Mouse (Mus musculus): ENCODE measurements around the gene Pus7.
"Not testable (repeated sequence)": the region's sequence is repeated elsewhere in the genome, so short reads cannot be mapped to it uniquely, and the experiment has no call there.

The Pus7 gene

DNA sequence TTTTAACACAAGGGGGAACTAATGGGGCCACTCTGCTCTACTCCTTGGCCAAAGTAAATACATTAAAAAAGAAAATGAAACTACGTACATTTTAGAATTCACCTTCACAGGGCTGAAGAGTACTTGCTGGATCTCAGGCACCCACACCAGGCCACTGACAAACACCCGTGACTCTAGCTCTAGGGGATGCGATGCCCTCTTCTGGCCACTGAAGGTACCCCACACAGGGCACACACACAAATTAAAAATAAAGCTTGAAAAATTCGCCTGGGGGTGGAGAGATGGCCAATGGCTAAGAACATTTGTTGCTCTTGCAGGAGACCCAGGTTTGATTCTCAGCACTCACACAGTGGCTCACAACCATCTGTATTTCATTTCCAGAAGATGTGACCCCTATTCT, 27.1 kb downstream of the Pus7 start:
- CTCF ChIA-PET = no interaction called here

DNA sequence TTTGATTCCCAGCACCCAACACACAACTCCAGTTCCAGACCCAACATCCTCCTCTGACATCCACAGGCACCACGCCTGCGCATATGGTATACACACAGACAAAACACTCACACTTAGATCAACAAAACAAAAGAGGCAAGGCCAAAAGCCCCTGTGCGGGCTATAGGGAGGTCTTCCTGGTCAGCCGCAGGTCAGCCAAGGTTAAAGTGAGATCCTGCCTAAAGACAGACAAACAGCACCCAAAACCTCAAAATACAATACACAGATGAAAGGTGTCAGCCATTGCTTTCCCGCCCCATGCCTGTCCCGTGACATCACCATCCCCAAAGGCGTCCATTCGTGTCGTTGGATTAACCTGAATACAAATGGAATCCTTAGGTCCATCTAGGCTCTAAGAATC, 27.9 kb downstream of the Pus7 start:
- CTCF ChIA-PET = no interaction called here

DNA sequence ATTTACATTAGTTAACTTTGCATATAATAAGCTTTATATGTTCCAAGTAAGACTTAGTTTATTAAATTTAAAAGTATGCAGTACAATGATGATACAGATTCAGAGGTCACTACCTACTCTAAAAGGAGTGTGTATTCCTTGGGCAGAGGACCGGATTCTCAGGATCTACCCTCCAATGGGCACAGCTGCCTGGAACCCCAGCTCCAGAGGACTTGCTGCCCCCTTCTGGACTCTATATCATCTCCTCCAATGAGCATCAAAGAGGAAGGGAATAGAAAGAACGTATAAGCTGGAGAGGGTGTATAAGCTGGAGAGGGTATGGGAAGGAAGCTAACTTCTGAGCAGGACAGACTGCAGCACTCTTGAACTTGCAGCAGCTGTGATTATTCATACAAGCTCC, 33.6 kb downstream of the Pus7 start:
- CTCF ChIA-PET = no interaction called here

DNA sequence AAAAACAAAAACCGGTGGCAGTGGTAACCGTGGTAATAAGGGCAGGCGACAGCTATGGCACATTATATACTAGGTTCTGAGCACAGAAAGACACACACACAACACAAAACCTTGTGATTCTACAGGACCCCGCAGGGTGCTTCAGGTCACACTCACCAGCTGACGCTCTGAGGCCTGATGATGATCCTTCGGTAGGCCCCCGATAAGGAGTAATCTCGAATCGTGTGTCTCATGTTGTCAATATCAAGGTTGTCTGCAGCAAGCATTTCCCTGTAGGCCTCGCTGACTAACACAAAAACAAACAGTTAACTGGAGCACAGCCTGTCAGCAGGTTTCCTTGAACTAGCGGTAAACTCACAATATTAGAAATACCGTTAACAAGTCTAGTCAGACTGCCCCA, 40.2 kb downstream of the Pus7 start:
- CTCF ChIA-PET = no interaction called here

DNA sequence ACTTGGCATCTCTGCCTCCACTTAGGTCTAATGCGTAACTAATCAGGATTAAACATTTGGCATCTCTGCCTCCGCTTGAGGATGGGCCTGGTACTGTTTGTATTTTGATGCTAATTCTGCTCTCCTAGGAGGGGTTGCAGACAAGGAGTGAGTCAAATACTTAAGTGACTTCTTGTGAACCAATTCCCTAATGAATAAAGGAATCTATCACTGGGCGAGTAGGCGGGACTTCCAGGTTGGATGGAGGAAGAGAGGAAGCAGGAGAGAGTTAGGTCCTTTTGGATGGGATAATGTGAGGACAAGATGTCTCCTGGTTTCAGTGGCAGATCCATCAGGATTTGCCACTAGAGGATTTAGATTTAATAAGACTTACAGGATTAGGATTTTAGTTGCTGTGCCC, 46.4 kb downstream of the Pus7 start:
- CTCF ChIA-PET = no interaction called here

DNA sequence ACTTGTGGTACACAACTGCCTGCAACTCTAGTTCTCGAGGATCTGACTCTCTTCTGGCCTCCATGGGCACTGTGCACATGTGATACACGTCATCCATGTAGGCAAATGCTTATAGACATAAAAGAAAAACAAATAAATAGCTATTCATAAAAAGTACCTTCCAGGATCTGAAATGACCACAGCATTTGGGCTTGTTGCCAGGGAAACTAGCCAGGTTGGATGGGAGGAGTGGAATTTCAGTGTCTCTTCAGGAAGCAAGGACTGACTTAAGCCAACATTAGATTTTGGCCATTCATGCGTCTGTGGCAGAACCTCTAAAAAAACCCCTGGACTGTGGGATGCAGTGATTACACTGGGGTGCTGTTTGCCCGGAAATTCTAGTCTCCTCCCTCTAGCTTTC, 47.1 kb downstream of the Pus7 start:
- CTCF ChIA-PET = no interaction called here

DNA sequence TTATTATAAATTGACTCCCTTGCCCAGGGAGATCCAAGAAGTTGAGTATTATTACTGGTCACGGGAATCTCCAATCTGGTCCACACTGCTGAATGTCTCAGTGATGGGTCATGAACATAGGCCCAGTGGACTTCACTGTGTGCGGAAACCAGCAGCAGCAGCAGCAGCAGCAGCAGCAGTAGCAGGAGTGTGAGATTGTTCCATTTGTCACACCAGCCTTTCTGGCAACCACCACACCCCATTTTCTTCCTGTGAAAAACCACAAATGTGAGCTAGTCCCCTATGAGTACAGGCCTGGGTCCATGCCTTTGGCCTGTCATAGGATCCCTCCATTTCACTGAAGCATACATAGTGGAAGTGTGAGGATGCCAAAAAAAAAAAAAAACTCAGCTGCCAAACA, 61.6 kb downstream of the Pus7 start:
- CTCF ChIA-PET = no interaction called here

DNA sequence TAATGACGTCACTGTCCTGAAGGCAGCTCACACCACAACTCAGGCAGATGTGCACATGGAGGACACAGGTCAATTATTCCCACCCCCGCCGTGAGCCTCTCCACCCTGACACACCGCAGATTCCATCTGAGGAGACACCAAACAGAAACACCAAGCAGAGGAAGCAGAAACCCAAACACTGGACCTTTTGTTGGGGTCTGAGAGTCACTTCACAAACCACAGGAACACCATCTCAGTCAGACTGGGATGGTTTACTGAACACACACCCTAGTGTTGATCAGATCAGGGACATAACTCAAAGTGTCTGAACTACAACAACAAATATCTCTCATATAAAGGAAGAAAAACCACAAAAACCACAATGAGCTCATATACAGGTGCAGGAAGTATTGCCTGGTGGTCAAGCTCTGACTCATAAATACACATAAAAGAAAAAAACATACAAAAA, 64.6 kb downstream of the Pus7 start:
- CTCF ChIA-PET = no interaction called here

DNA sequence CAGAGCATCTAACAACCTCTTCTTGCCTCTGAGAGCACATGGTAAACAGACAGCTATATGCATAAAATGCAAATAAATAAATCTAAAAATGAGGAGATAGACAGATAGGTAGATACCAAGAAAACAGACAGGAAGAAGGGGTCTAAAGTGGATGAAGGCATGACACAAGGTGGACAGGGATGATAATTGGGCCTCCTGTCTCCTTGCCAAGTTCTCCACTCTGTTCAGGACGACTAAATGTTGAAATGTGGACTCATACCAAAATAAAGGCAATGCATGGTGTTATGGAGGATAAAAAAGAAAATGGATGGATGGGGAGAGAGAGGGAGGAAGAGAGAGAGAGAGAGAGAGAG, 65.4 kb downstream of the Pus7 start:
- CTCF ChIA-PET = no interaction called here

DNA sequence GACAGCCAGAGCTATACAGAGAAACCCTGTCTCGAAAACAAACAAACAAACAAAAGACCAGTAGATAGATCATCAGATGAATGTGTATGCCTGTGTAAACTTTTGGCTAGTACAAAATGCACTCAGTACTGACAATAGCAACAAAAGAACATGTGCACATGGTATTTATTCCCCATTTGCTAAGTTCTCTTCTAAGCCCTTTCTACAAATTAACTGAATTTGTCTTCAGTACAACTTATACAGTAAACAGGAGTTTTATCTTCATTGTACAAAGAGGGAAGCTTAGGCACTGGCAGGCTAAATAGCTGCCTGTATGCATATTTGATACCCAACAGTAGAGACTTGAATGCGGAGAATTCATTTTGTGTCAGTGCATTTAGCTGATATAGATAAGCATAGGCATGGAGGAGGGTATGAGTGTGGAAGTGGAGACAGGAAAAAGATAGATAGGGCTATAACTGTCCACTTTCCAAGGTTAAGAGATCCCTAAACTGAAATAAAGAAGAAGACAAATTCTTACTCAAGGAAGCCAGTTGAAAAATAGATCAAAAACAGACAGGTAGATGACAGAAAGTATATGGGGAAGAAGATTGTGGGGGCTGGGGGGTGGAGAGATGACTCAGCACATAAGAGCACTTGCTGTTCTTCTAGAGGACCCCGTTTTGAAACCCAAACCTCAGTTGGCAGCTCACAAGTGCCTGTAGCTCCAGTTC, 65.9 kb downstream of the Pus7 start:
- CTCF ChIA-PET = no interaction called here

DNA sequence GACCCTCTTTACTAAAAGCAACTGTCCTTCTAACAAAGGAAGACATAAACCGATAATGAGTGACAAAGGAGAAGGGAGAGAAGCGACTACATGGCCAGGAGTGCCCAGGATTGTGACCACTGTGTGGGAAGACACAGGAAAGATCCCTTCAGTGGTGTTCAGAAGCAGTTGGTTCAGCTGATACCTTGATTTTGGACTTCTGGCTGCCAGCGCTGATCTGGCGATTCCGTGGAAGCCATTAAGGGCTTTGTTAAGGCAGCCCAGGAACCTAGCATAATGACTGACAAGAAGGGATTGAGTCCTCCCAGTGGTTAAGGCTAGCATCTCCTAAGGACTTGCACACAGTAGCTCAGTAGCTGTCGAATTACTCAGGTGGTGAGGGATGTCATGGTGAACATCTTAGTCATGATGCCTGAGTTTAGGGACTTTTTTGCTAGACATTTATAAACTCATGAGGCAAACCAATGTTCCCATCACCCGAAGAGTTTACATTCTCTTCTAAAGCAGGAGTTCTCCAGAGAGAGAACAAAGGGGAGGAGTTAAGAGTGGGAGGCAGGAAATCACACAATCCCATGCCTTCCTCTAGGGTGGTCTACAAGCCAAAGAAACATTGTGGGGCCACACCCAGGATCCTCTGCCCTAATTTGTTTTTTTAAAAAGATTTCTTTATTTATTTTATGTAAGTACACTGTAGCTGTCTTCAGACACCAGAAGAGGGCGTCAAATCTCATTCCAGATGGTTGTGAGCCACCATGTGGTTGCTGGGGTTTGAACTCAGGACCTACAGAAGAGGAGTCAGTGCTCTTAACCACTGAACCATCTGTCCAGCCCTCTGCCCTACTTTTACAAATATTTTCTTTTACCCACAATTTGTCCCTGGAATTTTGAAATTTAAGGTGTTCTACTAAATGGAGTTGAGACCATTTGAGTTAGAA, 69.8 kb downstream of the Pus7 start:
- CTCF ChIA-PET = no interaction called here

DNA sequence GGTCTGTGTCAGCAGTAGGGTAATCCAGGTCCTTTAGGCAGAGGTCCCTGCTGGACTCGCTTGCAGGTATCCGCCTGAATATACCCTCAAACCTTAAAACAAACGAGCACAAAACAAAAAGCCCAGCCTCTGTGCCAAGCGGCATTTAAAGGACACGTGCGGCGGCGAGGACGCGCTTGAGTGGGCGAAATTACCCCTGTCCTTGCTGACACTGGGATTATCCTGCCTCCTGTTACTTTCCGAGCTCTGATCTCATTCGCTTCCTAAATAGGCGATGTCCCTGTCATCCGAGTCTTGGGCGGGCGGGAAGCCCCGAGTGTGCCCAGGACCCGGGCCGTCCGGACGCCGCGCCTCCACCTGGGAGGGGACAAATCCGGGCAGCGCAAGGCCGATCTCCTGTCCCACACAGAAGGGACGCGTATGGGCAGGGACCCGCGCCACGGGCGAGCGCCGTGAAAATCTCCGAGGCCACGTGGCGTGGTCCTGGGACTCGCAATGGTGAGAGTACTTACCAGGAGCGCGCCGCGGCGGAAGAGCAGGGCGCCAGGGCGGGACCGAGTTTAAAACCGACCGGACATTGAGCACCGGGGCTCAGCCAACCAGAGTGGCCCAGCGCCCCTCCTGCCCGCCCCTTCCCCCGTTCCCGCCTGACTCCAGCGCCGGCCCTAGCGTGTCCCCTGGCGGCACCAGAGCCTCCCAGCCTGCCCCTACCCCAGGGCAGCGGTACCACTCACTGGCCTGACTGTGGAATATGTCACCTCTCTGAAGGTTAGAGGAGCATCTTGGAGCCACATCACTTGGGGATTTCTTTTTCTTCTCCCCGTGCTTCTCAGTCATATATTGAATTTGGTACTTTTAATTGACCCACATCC, 71.1 kb downstream of the Pus7 start:
- CTCF ChIA-PET = no interaction called here

DNA sequence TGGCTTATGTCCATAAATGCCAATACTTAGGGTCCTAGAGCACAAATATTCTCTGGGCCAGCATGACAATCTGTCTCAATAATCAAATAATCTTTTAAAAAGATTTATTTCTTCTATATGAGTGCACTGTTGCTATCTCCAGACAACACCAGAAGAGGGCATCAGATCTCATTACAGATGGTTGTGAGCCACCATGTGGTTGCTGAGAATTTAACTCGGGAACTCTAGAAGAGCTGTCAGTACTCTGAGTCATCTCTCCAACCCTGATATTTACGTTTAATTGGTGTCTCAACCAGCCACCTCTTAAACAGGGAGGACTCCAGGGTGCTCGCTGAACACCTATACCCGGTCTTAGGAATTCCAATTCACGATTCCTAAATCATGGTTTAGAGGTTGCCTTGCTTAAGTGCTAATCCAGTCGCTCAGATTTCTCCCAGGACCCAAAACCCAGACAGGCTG, 71.8 kb downstream of the Pus7 start:
- CTCF ChIA-PET = not testable (repeated sequence)

DNA sequence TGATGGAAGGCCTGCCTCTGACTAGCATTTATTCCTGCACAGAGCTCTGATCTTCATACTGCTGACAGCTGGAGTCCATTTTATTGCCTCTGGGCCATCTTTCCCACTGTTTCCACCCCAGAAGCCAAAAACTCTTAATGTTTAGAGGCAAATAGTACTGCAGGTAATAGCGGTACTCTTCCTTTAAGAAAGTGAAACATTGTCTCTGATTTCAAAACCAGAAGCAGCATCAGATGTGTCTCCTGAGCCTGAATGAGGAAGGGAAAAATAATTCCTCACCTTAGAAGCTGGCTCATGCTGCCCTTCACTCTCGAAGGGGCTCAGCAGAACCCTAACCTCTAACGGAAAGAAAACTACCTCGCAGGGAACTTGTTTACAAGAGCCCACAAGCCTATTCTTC, 72.3 kb downstream of the Pus7 start:
- CTCF ChIA-PET = no interaction called here

DNA sequence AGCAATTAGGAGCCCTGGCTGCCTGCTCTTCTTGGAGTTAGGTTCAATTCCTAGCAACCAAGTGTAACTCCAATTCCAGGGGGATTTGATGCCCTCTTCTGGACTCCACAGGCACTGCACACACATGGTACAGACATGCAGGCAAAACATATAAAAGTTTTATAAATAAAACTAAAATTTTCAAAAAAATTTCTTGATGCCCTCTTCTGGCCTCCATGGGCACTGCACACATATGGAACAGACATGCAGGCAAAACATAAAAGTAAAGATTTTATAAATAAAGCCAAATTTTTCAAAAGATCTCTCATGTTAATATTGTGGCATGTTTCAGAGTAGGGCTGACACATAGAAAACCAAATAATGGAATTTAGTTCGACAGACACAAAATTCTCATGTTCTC, 73.8 kb downstream of the Pus7 start:
- CTCF ChIA-PET = no interaction called here

DNA sequence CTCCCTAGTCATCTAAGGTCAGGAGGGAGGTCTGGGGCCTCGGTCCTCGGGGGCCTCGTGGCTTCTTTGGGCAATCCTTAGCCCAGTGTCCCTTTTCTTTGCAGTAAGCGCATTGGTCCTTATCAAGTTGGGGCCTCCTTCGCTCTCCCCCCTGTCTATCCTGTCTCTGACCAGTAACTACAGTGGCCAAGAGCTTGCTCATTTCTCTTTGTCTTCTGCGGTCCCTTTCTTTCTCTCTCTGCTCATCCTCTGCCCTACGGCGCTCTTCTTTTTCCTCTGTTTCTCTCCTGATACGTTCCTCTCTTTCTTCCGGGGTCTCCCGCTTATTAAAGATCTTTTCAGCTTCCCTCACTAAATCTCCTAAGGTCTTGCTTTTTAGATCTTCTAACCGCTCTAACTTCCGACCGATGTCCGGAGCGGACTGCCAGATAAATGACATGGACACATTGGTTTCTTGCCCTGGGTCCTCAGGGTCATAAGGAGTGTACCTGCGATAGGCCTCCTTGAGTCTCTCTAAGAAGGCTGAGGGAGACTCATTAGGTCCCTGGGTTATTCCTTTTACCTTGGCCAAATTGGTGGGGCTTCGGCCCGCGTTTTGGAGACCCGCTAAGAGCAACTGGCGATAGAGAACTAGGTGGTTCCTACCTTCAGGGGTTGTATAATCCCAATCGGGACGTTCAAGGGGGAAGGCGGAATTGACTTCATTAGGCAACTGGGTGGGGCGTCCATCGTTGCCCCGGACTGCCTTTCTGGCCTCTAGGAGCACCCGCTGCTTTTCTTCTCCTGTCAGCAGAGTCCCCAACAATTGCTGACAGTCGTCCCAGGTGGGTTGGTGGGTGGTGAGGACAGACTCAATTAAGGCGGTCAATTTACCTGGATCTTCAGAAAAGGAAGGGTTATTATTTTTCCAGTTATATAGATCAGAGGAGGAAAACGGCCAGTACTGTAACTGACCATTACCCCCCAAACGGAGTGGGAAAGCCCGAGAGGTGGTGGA, 76.6 kb downstream of the Pus7 start:
- CTCF ChIA-PET = not testable (repeated sequence)

DNA sequence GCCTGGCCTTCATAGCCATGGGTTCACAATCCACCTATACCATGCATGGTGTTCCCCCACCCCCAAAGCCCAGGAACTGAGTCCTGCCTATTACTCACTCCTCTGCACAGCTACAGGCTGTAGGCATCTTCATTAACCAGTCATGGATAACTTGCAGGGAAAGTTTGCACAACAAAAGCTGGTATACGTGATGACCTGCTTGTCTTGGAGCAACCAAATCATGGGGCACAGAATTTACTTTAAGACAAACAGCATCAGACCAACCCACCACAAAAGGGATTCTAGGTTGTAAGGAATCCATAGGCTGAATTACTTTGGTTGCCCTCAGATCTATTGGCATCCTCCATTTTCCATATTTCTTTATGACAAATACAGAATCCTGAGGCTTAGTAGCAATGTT, 86.1 kb downstream of the Pus7 start:
- CTCF ChIA-PET = no interaction called here
